Mouse (Mus musculus): ENCODE results near the gene Gm20388.
A peak's percentile ranks its signal among the peaks of the same experiment; 100 is the strongest.

Gm20388 gene

DNA sequence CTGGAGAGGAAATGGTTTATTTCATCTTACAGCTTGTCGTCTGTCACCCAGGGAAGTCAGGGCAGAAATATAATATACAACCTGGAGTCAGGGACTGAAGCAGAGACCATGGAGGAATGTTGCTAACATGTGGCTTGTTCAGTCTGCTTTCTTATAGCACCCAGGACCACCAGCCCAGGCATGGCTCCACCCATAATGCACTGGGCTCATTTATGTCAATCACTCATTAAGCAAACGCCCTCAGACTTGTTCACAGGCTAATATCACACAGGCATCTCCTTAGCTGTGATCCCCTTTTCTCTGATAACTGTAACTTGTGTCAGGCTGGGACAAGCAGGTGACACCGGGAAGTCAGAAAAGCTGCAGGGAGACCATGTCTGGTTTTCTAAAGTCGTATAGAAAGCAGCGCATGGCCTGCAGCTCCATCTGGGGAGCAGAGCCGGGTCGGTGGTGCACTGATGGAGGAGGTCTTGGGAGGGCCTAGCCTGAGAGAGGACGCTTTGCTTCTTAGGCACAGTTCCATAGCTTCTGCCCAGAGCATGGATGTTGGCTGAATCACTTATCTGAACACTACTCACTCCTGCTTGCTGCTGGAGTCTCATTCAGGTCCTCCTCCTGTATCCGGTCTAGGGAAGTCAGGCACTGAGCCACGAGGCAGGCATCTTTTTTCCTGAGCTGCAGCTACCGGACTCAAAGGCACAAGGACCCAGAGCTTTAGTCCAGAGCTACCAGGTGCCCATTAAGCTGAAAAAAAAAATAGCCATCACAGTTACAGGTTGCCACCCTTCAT is 1252.5 kb downstream of the Gm20388 start:
- DNase-seq (ENCODE audit: low spot score) = peak; percentile 63

DNA sequence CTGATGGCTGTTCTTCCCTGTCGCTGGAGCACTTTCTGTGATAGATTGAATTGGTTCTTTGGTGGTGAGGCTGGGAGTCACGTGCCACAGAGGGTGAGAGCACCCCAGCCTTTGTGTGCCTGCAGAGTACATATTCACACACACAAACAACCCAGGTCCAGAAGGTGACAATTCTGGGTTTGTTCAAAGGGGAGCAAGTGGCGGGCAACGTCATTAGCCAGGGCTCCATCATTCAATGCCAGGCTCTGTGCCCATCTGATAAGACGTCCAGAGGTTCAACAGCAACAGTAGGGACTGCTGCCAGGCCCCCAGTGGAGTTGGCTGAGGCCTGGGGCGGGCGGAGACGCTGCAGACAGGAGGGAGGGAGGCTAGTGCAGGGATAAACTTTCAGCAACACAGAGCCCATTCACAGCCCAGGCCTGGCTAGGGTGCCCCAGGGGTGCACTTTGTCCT is 1253.4 kb downstream of the Gm20388 start:
- peak; percentile 95 for DNase-seq (ENCODE audit: low spot score)

DNA sequence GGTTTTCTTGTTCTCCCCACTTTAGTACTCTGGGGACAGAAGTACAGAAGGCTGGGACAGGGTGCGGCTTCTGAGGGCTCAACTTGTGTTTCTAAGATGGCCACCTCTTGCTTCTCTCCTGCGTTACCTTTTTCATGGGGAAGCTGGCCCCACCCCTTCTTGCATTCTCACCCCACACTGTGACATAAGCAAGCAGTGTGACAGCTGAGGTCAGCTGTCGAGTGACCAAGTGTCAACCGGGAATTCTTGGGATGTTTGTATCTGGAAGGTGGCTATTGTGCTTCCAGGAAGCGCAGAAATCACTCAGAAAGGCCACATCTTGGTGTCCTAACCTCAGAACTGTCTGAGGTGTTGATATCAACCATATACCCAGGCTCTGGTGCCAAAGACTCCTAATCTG is 1257.4 kb downstream of the Gm20388 start:
- DNase-seq (ENCODE audit: low spot score) = no peak

DNA sequence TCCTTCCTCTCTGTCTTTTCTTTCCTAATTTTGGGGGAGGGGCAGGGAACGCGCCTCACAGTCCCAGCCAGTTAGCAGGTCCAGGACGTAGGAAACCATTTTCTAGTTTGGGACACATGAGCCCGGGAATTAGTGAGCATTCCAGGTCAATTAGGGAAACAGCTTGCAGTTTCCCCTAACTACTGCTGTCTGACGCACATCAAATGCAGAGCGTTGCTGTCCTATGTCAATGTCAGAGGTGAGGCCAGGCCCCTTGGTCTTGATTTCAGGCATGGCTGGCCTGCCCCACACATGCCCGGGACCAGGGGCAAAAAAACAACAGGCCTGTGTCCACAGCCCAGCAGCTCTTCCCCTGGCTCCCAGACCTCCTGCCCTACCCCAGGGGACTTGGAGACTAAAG is 1259.5 kb downstream of the Gm20388 start:
- peak; percentile 91 for DNase-seq (ENCODE audit: low spot score)

DNA sequence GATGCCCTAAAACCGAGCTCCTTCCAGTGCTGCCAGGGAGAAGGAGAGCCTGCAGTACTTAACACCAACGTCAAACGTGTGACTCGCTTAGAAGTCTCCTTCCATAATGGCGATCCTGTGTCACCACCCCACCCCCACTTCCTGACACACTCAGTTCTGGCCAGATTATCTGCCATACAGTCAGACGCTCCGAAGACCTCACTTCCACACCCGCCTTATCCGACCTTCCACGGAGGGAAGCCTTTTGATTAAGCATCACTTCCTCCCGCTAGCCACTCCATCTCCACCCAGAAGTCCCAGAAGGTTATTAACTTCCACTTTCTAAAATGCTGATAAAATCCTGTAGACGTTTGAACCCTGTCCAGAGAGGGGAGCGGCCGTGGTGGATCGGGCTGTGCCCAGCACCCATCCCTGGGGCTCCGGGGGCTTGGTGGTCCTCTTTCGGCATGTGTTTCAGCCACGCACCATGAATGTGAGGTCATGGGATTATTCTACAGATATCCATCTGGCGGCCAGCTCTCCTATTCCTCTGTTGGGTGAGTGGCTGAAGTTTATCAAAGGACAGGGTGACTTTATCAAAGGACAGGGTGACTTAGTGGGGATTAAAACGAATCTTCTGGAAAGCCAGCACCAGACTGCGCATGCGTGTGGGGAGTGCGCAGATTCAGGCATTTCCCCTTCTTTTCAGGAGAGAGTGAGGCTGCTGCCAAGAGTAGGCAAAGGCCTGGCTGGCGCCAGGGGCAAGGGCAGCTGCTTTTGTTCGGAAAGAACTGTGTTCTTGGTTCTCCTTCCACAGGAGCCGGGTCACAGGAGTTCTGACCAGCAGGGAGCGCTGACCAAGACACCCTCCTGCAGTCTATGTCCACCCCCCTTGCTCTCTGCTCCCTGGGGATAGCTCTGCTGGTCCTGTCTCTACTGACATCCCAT is 1260.2 kb downstream of the Gm20388 start:
- peak; percentile 93 for DNase-seq (ENCODE audit: low spot score)

DNA sequence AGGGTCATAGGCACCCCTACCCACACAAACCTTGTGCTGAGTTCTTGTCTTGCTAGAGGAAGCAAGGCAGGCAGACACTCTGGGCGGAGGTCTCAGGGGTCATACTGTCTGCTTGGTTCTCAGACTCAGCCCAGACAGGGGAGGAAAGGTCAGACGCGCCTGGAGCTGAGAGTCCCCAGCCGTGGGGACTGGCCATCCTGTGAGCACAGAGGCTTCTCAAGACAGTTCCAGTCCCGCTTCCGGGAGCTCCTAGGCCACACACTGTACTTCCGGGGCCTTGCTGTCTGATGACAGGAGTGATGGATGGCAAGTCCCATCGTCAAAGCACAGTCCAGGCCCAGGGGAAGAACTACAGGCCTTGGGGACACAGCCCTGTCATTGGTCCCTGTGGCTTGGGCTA is 1261.9 kb downstream of the Gm20388 start:
- DNase-seq (ENCODE audit: low spot score) = no peak

DNA sequence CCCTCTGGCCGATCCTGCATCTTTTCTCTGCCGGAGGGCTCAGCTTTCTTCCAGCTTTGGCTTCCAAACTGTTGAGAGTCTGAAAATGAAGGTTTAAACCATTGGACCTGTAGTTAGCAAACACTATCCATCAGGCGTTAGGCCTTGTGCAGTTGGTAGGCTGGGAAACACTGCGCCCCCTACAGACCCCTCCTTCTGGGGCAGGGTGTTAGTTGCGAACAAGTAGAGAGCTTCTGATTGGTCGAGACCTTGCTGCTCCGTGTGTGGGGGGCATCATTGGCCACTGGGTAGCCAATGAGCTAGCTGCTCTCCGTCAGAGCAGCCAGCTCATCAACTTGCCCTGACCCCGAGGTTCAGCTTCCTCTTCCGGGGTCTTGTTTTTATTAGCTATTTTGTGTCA is 1263.5 kb downstream of the Gm20388 start:
- no peak for DNase-seq (ENCODE audit: low spot score)

DNA sequence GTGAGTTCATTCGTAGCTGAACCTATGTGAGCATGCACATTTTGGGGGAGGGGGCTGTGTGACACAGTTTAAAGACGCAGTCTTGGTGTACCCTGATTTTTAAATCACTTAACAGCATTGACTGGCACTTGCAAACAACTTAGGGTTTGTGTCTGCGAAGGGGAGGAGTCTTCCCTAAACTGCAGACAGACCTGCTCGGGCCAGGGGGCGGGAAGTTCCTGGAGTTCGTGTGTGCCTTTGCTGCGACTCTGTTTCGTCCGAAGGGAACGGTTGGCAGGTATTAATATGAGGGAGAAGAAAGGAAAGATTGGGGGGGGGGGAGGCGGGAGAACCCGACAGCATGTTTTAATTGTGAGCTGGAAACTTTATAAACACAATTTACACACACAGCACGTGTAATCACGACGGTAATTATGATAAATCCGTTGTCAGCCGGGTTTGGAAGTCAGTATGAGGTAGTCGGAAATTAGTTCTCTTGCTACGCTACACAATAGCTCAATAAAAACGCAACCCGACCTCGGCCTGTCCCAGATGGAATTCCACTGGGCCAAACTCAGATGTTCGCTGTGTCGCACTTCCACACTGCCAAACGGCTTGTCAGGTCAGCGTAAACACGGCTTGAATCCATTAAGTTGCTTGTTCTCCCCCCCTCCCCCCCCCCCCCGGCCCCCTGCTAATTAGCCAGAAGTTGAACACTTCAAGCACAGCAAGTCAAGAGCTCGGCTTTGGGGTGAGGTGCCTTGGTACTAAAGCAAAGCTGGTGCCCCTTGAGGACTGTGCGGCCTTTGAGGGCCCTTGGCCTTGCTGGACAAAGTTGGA is 1264.3 kb downstream of the Gm20388 start:
- no peak for DNase-seq (ENCODE audit: low spot score)

DNA sequence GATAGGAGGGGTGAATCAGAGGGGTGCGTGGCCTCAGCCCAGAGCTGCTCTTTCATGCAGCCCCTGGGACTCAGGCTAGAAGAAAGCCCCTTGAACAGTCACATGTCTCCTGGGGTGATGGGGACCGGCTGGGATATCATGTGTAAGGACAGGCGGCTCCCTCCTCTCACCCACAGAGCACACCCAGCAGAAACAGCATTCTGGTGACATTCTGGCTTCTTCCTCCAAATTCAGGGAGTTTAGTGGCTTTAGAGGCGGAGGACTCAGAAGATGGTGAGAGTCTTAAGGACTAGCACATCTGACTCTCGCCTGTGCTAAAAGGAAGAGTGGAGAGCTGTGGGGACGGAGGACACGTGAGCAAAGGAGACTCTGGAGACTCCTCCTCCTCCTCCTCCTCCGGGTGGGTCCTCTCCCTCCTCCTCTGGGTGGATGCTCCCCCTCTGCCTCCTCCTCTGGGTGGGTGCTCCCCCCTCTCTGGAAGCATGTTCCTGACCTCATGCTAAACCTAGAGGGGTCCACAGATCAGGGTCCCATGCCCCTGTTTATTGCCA is 1265.0 kb downstream of the Gm20388 start:
- no peak for DNase-seq (ENCODE audit: low spot score)

DNA sequence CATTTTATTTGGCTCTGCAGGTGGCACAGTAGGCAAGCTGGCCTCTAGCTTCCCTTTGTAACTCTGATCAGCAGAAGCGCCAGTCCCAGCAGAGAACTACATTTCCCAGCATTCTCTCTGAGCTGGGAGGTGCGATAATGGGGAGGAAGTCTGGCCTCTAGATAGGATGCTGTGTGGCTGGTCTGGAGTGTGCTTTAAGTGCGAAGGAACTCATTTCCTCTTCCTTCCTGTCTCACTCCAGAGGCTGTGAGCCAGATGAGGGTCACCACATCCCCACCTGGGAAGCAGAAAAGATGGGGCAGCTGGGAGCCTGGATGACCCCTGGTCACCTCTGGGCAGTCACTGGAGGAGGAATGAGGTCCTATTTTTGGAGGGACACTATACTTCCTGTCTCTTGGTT is 1265.7 kb downstream of the Gm20388 start:
- DNase-seq (ENCODE audit: low spot score) = peak; percentile 42

DNA sequence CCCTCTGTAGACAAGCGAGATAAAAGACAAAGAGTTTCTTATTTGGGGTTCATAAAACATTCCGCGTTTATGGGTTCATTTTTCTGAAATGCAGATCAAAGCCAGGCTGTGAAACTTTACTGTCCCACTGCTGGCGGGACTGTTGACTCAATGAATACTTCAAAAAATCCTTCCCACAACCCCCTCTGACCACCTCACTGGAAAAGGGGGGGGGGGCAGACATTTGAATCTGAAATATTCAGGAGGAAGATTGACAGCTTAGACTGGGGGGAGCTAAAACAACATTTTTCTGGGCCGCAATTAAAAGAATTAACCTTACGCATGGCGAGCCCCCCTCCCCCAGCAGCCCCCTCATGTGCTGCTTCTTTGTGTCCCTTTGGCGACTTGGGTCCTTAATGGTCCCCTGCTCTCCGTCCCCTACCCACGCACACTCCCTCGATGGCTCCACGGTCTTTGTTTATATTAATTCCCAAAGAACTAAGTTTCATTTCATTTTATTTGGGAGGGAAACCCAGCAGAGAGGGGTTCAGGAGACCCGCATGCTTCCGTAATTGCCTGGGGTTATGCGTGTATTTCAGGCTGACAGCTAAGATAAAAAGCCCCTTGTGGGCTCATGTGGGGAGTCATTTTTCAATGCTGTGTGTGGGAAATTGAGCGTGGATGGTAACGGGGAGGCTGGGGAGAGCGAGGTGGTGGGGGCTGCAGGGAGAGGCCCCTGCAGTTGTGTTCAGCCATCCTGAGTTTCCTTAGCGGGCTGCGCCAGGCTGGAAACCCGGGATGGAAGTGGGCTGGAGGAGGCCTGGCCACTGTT is 1270.0 kb downstream of the Gm20388 start:
- DNase-seq (ENCODE audit: low spot score) = no peak

DNA sequence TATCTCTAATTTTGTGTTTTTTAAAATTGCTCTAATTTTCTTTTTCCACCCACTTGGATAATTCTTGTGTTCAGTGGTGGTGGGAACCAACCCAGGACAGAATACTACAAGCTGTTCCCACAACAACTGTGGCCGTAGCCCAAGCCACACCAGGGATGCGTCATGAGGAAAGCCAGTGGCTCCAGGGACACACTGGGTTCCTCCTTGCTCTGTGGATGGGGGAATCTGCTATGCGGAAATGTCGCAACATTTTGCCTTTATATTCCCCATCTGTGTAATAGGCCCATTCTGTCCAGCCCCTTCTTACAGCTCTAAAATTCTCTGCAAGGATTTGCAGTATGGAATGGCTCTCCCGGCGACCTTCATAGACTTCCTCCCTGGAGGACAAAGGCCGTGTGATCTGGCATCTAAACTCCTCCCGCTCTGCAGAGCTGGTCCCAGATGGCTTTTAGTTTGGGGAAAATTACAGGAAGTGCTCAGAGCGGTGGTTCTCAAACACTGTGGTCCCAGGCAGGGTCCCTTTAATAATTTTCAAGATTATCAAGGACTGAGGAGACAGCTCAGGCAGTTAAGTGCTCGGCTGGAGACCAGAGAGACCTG is 1270.7 kb downstream of the Gm20388 start:
- no peak for DNase-seq (ENCODE audit: low spot score)

DNA sequence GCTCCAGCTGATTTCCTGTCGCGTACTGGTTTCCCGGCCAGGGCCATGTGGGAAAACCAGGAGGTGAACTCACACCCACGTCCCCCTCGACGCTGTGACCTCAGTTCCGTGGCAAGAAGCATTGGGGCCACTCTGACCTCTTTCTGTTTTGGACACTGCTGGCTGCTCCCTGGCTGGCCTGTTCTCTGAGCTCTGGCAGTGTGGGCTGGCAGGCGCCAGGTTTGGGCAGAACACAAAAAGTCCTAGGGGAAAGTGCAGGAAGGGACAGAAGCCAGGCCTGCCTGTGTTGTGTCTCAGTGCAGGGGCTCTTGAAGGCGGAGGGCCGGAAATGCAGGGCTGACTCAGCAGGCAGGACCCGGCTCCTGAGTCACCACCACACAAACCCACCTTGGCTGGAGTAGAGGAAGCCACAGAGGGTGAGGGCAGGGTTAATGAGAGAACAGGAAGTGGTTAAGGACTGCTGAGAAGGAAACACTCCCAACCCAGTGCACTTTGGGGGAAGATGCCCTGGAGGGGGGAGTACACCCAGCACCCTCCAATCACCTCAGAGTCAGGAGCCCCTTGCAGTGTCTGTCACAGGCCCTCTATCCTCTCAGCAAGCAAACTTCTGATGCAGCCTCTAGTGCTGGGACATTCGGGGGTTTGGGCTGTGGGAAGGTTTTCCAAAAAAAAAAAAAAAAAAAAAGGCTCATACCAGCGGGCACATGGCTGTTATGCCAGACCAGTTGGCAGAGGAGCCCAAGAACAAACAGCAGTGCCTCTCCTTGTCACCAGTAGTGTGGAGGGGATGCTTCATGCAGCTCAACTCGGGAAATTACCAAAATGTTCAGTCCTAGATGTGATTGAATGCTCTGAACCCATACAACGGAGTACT is 1277.1 kb downstream of the Gm20388 start:
- peak; percentile 86 for DNase-seq (ENCODE audit: low spot score)

DNA sequence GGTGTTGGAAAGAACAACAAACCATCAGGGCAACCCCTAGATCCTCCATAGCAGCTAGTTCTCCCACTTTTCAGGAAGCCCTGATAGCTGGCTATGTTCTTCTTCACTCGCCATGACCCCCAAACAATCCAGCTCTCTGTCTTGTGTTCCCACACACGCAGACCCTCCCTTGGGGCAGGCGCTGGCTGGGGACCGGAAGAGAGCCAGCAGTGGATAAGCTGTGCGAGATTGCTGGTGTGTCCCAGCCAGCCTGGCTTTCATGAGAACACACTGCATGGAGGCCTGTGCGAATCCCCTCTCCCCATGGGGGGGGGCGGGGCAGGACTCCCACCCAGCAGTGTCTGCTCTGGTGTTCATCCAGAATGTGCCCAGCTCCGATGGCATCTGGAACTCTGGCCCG is 1278.4 kb downstream of the Gm20388 start:
- DNase-seq (ENCODE audit: low spot score) = no peak

DNA sequence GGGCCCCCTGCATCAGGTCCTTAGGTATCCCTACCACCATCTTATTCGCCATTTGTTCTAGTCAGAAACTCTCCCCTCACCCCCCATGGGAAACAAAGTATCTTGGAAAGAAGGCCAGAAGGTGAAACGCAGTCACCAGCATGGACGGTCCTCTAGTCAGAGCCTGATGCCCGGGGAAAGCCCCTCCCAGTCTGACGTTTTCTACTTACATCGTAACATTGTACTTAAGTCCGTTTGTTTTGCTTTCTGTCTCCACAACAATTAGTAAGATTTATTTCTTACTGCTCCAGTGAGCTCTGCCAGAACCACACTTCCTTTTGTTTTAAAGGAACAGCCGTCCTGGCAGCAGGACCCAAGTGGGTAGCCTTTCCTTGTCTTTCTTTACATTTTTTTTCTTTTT is 1281.8 kb downstream of the Gm20388 start:
- peak; percentile 35 for DNase-seq (ENCODE audit: low spot score)

DNA sequence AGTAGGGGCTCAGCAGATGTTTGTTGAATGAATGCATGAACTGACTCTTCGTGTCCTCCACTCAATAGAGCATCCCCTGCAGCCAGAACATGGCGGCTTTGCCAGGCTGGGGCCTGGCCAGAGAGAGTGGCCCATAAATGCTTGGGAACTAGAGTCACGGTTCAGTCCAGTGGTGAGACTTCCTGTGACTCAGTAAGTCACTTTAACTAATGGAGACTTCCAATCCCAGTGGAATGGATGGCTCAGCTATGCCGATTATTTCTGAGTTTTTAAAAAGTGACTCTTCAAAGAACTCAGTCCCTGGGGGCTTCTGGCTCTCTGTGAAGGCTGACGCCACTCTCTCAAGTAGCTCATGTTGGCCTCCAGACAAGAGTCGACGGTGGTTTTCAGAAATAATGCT is 1285.3 kb downstream of the Gm20388 start:
- DNase-seq (ENCODE audit: low spot score) = no peak

DNA sequence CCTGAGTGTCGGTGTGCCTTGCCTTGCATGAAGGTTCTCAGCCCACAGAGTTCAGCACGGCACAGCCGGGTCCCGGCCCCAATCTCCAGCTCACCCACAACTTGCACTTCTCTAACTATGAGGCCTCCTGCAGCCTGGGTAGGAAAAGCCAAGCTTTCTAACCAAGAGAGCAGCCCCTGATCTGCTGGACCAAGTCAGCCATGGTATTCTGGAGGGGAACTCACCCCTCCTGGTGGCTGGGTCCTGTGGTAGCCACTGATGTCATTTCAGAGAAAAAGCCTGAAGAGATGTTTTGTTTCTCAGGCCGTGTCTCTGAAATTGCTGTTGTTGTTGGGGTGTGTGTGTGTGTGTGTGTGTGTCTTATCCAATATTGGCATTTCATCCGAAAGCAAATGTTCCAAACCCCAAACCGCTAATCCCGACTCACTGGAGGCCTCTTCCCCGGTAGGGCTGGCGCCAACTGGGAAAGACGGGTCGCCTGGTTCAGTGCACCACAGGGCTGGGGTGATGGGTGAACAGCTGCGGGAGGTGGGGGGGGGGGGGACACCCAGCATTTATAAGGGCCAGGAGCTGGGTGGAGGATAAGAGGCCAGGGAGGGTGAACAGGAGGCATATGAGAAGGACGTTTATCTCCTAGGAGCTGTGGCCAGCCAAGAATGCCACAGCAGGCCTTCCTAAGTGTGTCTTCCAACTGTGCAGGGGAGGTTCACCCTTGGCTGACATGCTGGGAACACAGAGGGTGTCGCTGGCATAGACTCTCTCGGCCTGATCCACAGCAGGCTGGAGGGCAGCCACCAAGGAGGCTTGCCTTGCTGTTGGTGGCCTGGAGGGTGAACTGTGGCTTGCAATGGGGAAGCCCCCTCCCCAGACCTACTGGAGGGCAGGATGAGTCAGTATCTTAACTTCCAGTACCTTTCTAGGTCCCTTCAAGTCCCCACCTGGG is 1286.4 kb downstream of the Gm20388 start:
- DNase-seq (ENCODE audit: low spot score) = no peak

DNA sequence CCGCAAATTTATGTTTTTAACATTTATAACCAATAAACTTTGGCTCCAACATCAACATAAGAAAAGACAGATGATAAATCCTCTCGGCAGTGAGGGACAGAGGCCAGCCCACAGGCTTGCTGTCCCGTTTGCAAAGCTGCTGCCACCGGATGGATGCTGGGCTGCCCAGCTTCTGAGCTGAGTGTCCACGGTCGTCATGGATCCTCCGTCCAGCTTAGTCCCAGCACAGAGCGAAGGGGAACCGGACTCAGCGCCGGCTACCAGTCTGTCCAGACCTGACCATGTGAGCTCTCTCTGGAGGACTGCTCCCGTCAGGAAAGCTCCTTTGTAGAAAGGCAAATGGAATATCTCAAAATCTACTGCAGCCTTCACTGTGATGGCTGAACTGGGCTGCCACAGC is 1289.4 kb downstream of the Gm20388 start:
- no peak for DNase-seq (ENCODE audit: low spot score)

Data from MN1 (cell line).